21 mouse cellular contexts compared by ENCODE assay signal in the genomic region with DNA sequence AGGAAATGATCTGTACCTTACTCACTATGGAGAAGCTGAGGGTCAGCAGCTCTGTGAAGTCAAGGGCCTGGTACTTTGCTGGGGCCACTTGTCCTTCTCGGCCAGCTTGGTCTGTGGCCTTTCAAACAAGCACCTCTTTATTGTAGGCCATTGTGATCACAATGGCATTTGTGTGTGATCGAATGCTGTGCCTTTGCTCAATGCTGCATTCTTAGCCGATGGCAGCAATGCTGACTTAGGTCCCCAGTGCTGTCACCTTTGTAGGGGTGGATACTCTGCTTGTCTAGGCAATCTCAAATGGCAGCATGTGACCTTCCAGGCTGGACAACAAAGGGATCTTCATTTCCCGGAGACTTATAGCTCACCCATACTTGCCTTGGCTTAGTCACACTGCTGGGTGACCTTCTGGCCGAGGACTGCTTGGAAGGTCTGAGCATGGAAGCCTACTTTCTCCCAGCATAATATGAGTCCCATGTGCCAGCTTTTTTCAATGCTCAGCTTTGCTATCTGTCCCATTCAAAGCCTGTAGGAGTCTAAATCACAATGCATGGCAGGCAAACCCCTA.
DNase-seq lines count a peak whose midpoint lies in the region; ATAC-seq and TF ChIP-seq lines count a peak whose summit lies in the region.
"Had no signal": no experiment of that assay in that cellular context is flagged by ENCODE, and none has a peak within 500 bp of the region (broad histone marks: within the 10 kb centered on the region; RNA-seq: fewer than 3 reads in every experiment).

No protein-coding gene starts in this region.

- no peaks in the 10 kb centered on the region for H3K27me3 ChIP-seq in hindbrain, embryonic 10.5 days (ENCODE audit: insufficient read depth, poor library complexity, severe bottlenecking)
- no peaks in the 10 kb centered on the region for H3K27me3 ChIP-seq in hindbrain, embryonic 16.5 days (replicated peaks; ENCODE audit: control insufficient read depth, insufficient read depth, low read length)
- H3K27me3 ChIP-seq in kidney, embryonic 16.5 days (ENCODE audit: insufficient read depth, low read length): no peaks in the 10 kb centered on the region
- H3K27me3 ChIP-seq in liver, postnatal 0 days (ENCODE audit: insufficient read depth, low read length): no peaks in the 10 kb centered on the region
- H3K27me3 ChIP-seq: embryonic facial prominence, embryonic 12.5 days; embryonic facial prominence, embryonic 15.5 days; forebrain, embryonic 15.5 days had no signal

- no peaks in the 10 kb centered on the region for H3K9me3 ChIP-seq in hindbrain, embryonic 10.5 days
- no peaks in the 10 kb centered on the region for H3K9me3 ChIP-seq in hindbrain, embryonic 16.5 days (ENCODE audit: control insufficient read depth, low read length)
- H3K9me3 ChIP-seq in kidney, embryonic 16.5 days (ENCODE audit: low read length): no peaks in the 10 kb centered on the region
- no peaks in the 10 kb centered on the region for H3K9me3 ChIP-seq in liver, postnatal 0 days (ENCODE audit: low read length)
- H3K9me3 ChIP-seq: embryonic facial prominence, embryonic 12.5 days; embryonic facial prominence, embryonic 15.5 days; forebrain, embryonic 15.5 days had no signal

- peaks cover 33% of the 10 kb centered on the region for H3K4me1 ChIP-seq in hindbrain, embryonic 10.5 days (replicated peaks)
- H3K4me1 ChIP-seq in hindbrain, embryonic 16.5 days (ENCODE audit: control insufficient read depth, insufficient read depth, low read depth, low read length): no peaks in the 10 kb centered on the region
- no peaks in the 10 kb centered on the region for H3K4me1 ChIP-seq in kidney, embryonic 16.5 days (ENCODE audit: insufficient read depth, low read length)
- H3K4me1 ChIP-seq in liver, postnatal 0 days (ENCODE audit: insufficient read depth): peaks cover 10% of the 10 kb centered on the region
- H3K4me1 ChIP-seq: embryonic facial prominence, embryonic 12.5 days; embryonic facial prominence, embryonic 15.5 days; forebrain, embryonic 15.5 days had no signal

- H3K4me3 ChIP-seq in hindbrain, embryonic 10.5 days: no peak overlapping the region
- no peak overlapping the region for H3K4me3 ChIP-seq in hindbrain, embryonic 16.5 days (ENCODE audit: low read length)
- no peak overlapping the region for H3K4me3 ChIP-seq in kidney, embryonic 16.5 days (ENCODE audit: low read length)
- no peak overlapping the region for H3K4me3 ChIP-seq in liver, postnatal 0 days (ENCODE audit: low read depth, low read length)
- H3K4me3 ChIP-seq: embryonic facial prominence, embryonic 12.5 days; embryonic facial prominence, embryonic 15.5 days; forebrain, embryonic 15.5 days had no signal

- no peak for TF ChIP-seq CTCF in liver, postnatal 0 days (IDR thresholded peaks at IDR 0.05; ENCODE audit: low read depth)

- no peaks in the 10 kb centered on the region for H3K36me3 ChIP-seq in hindbrain, embryonic 10.5 days
- no peaks in the 10 kb centered on the region for H3K36me3 ChIP-seq in hindbrain, embryonic 16.5 days (ENCODE audit: control insufficient read depth, insufficient read depth, low read length)
- no peaks in the 10 kb centered on the region for H3K36me3 ChIP-seq in kidney, embryonic 16.5 days (ENCODE audit: insufficient read depth, low read length)
- H3K36me3 ChIP-seq in liver, postnatal 0 days (replicated peaks; ENCODE audit: insufficient read depth, low read length): no peaks in the 10 kb centered on the region
- H3K36me3 ChIP-seq: embryonic facial prominence, embryonic 12.5 days; embryonic facial prominence, embryonic 15.5 days; forebrain, embryonic 15.5 days had no signal

- 64% methylated on average over 5 of the region's 5 CpGs for WGBS in hindbrain, embryonic 10.5 days
- 65% methylated on average over 5 of the region's 5 CpGs for WGBS in hindbrain, embryonic 16.5 days
- 81% methylated on average over 5 of the region's 5 CpGs for WGBS in kidney, embryonic 16.5 days
- 78% methylated on average over 5 of the region's 5 CpGs for WGBS in liver, postnatal 0 days (ENCODE audit: insufficient replicate concordance)

- peak; percentile 63 to 84 for DNase-seq in adrenal gland, adult (ENCODE audit: inconsistent age in 2 of 2, low spot score in 1 of 2)
- DNase-seq in adrenal gland, postnatal 4 days (ENCODE audit: low spot score in 2 of 2): no peak
- DNase-seq in hindbrain, embryonic 10.5 days (ENCODE audit: low spot score): no peak
- peak; percentile 59 for DNase-seq in adrenal gland, postnatal 14 days
- DNase-seq in brain, adult 2 months (ENCODE audit: low read depth, low spot score): peak; percentile 8
- DNase-seq in liver, postnatal 0 days: no peak
- DNase-seq: cerebellum, adult 18-20 months; cerebellum, adult 9-11 months; cerebellum, postnatal 25 days; gastrocnemius, postnatal 10 days; gastrocnemius, postnatal 36 days; kidney, adult 2 months had no signal

- no peak for TF ChIP-seq EP300 in liver, postnatal 0 days (IDR thresholded peaks at IDR 0.05; ENCODE audit: low read depth)

- peak overlapping the region; percentile 62; the same call in 1 of the 2 replicates for H3K27ac ChIP-seq in hindbrain, embryonic 10.5 days
- H3K27ac ChIP-seq in hindbrain, embryonic 16.5 days (ENCODE audit: low read depth, low read length): no peak overlapping the region
- no peak overlapping the region for H3K27ac ChIP-seq in kidney, embryonic 16.5 days (ENCODE audit: low read length)
- H3K27ac ChIP-seq in liver, postnatal 0 days (ENCODE audit: low read depth): no peak overlapping the region
- H3K27ac ChIP-seq: embryonic facial prominence, embryonic 12.5 days; embryonic facial prominence, embryonic 15.5 days; forebrain, embryonic 15.5 days; hindbrain, embryonic 14.5 days had no signal

- H3K9ac ChIP-seq in hindbrain, embryonic 16.5 days (ENCODE audit: low read depth, low read length): no peak overlapping the region
- no peak overlapping the region for H3K9ac ChIP-seq in kidney, embryonic 16.5 days (replicated peaks; ENCODE audit: low read length)
- no peak overlapping the region for H3K9ac ChIP-seq in liver, postnatal 0 days (replicated peaks)
- H3K9ac ChIP-seq: embryonic facial prominence, embryonic 12.5 days; embryonic facial prominence, embryonic 15.5 days; forebrain, embryonic 15.5 days; hindbrain, embryonic 14.5 days had no signal

- H3K4me2 ChIP-seq in hindbrain, embryonic 16.5 days (ENCODE audit: low read length): no peak overlapping the region
- no peak overlapping the region for H3K4me2 ChIP-seq in kidney, embryonic 16.5 days (replicated peaks; ENCODE audit: low read depth, low read length)
- H3K4me2 ChIP-seq in liver, postnatal 0 days (ENCODE audit: low read depth, low read length): no peak overlapping the region
- H3K4me2 ChIP-seq: embryonic facial prominence, embryonic 12.5 days; embryonic facial prominence, embryonic 15.5 days; forebrain, embryonic 15.5 days; heart, embryonic 11.5 days; hindbrain, embryonic 14.5 days had no signal

- ATAC-seq in hindbrain, embryonic 16.5 days: no peak
- ATAC-seq in kidney, embryonic 16.5 days (ENCODE audit: low FRiP score, low TSS enrichment): no peak
- ATAC-seq in liver, postnatal 0 days: no peak
- ATAC-seq: activated CD4-positive, CD25-positive, alpha-beta regulatory T cell, adult 4 months; forebrain, embryonic 15.5 days; intestine, postnatal 0 days had no signal

Comparison
In these comparisons a context has a peak if more than half of its experiments do, and no peak if none do; other contexts are left out.
1. DNase-seq: peak in adrenal gland, adult (2 of 2), adrenal gland, postnatal 14 days (single experiment) and brain, adult 2 months (single experiment); none in adrenal gland, postnatal 4 days (0 of 2), hindbrain, embryonic 10.5 days (single experiment) and liver, postnatal 0 days (single experiment).